Mouse (Mus musculus) limb, embryonic 14.5 days (tissue): ENCODE results near the gene Tpte. TPM values are rescaled to one million over a fixed set of nuclear protein-coding genes. Genes with fewer than 3 reads are reported as not detected.

Source experiments
- ATAC-seq: fragments of 200-750 bp; cut with Nextera tagmentation; 2 replicates; pipeline ENCODE4 v1.8.0; 2017; ENCODE audit warnings: low read depth, moderate number of reproducible peaks, moderate TSS enrichment; ENCODE audit not compliant: low FRiP score
- DNase-seq: peaks from one replicate; pipeline ENCODE4 v3.0.0-alpha.2; 2015; ENCODE audit warnings: low spot score
- H3K27ac ChIP-seq: fragments of 300-500 bp; sonication (generic); replicated peaks from 2 replicates; pipeline ENCODE4 v1.5.1; 2014; ENCODE audit warnings: low read depth, mild to moderate bottlenecking, low read length, moderate library complexity, mixed read lengths
- H3K27me3 ChIP-seq: fragments of 300-500 bp; sonication (generic); 2 replicates; pipeline ENCODE4 v1.6.1; 2014; ENCODE audit warnings: low read length, mixed read lengths; ENCODE audit not compliant: control insufficient read depth, insufficient read depth
- H3K36me3 ChIP-seq: fragments of 300-500 bp; sonication (generic); 2 replicates; pipeline ENCODE4 v1.6.1; 2014; ENCODE audit warnings: mild to moderate bottlenecking, low read length, moderate library complexity, mixed read lengths; ENCODE audit not compliant: control insufficient read depth, insufficient read depth
- H3K4me1 ChIP-seq: fragments of 300-500 bp; sonication (generic); 2 replicates; pipeline ENCODE4 v1.6.1; 2014; ENCODE audit warnings: antibody characterized with exemption, low read length, mixed read lengths; ENCODE audit not compliant: control insufficient read depth, insufficient read depth
- H3K4me2 ChIP-seq: fragments of 300-500 bp; sonication (generic); replicated peaks from 2 replicates; pipeline ENCODE4 v1.6.1; 2014; ENCODE audit warnings: low read depth, mild to moderate bottlenecking, low read length, moderate library complexity; ENCODE audit not compliant: severe bottlenecking
- H3K4me3 ChIP-seq: fragments of 300-500 bp; sonication (generic); replicated peaks from 2 replicates; pipeline ENCODE4 v1.5.1; 2014; ENCODE audit warnings: low read length
- H3K9ac ChIP-seq: fragments of 300-500 bp; sonication (generic); 2 replicates; pipeline ENCODE4 v1.6.1; 2014; ENCODE audit warnings: mild to moderate bottlenecking, low read depth, low read length, moderate library complexity; ENCODE audit not compliant: severe bottlenecking
- H3K9me3 ChIP-seq: fragments of 300-500 bp; sonication (generic); 2 replicates; pipeline ENCODE4 v1.6.1; 2016; ENCODE audit warnings: low read length; ENCODE audit not compliant: control insufficient read depth
- POLR2A ChIP-seq: fragments of 200-500 bp; IDR thresholded peaks from 2 replicates; pipeline ENCODE4 v1.8.0; 2012; ENCODE audit warnings: inconsistent platforms, mild to moderate bottlenecking, moderate library complexity, borderline replicate concordance; ENCODE audit not compliant: insufficient read depth, insufficient read length; ENCODE audit errors: extremely low read depth
- WGBS: fragments of 180-500 bp; shearing (Covaris S2); extraction: QIAGEN DNeasy Blood & Tissue Kit; methylation state at CpG from one replicate; pipeline ENCODE4 v1.1.7; 2014; 5-methylcytosine and 5-hydroxymethylcytosine counted together
- polyA plus RNA-seq, 2 experiments: library from polyadenylated mRNA; depleted of rRNA in 1 of 2; stranded (reverse) in 1 of 2; unstranded in 1 of 2; fragments of >200 nt; fragmentation: Nextera tagmentation in 1 of 2; extraction: Ambion mirVana in 1 of 2; gene quantifications; 2 replicates each; pipeline versions ENCODE4 v1.2.1 to v1.2.3; 2012 to 2014

Tpte gene
- polyA plus RNA-seq, 2 experiments, result 0.07 TPM; not detected in 1

- H3K4me1 ChIP-seq, result no peaks in the 10 kb centered on the region
- H3K9ac ChIP-seq, result no peak overlapping the region
- no peak overlapping the region for H3K4me2 ChIP-seq
- WGBS, result 80% methylated on average over 12 of the region's 12 CpGs
- ATAC-seq, result peak; percentile 60; the same call in 1 of the 2 replicates
- DNase-seq, result peak; percentile 55
- H3K36me3 ChIP-seq, result no peaks in the 10 kb centered on the region
- TF ChIP-seq POLR2A, result no peak
- H3K27me3 ChIP-seq, result no peaks in the 10 kb centered on the region
- H3K4me3 ChIP-seq, result no peak overlapping the region
- H3K9me3 ChIP-seq, result no peaks in the 10 kb centered on the region; the same call in 1 of the 2 replicates
- no peak overlapping the region for H3K27ac ChIP-seq
Measured at GRCm38 (mm10) chr8:22259531-22259930, 23.7 kb upstream of the Tpte start.

GRCm38 (mm10) chr8:22260091-22260722 lies 23.0 kb upstream of the Tpte start:
- 56% methylated on average over 9 of the region's 9 CpGs for WGBS
- no peaks in the 10 kb centered on the region for H3K27me3 ChIP-seq
- H3K4me3 ChIP-seq, result no peak overlapping the region
- no peaks in the 10 kb centered on the region; the same call in 1 of the 2 replicates for H3K4me1 ChIP-seq
- no peak for DNase-seq
- no peak overlapping the region for H3K9ac ChIP-seq
- no peak for ATAC-seq
- no peak overlapping the region for H3K4me2 ChIP-seq
- no peaks in the 10 kb centered on the region for H3K36me3 ChIP-seq
- TF ChIP-seq POLR2A, result no peak
- H3K9me3 ChIP-seq, result no peaks in the 10 kb centered on the region; the same call in 1 of the 2 replicates
- H3K27ac ChIP-seq, result no peak overlapping the region

GRCm38 (mm10) chr8:22262267-22262666 lies 21.0 kb upstream of the Tpte start:
- H3K4me1 ChIP-seq, result peaks cover 2% of the 10 kb centered on the region; the same call in 1 of the 2 replicates
- H3K36me3 ChIP-seq, result no peaks in the 10 kb centered on the region
- no peak overlapping the region for H3K4me2 ChIP-seq
- no peaks in the 10 kb centered on the region; the same call in 1 of the 2 replicates for H3K9me3 ChIP-seq
- no peak overlapping the region for H3K4me3 ChIP-seq
- H3K9ac ChIP-seq, result no peak overlapping the region
- ATAC-seq (no peak), DNase-seq (no peak)
- H3K27ac ChIP-seq, result no peak overlapping the region
- WGBS, result 87% methylated on average over 3 of the region's 3 CpGs
- H3K27me3 ChIP-seq, result no peaks in the 10 kb centered on the region
- no peak for TF ChIP-seq POLR2A

GRCm38 (mm10) chr8:22264292-22264691 lies 18.9 kb upstream of the Tpte start:
- no peak overlapping the region for H3K27ac ChIP-seq
- H3K4me2 ChIP-seq, result no peak overlapping the region
- H3K9ac ChIP-seq, result no peak overlapping the region
- no peak for TF ChIP-seq POLR2A
- H3K36me3 ChIP-seq, result no peaks in the 10 kb centered on the region
- H3K4me1 ChIP-seq, result peaks cover 2% of the 10 kb centered on the region; the same call in 1 of the 2 replicates
- ATAC-seq (no peak), DNase-seq (no peak)
- H3K27me3 ChIP-seq, result no peaks in the 10 kb centered on the region
- no peak overlapping the region for H3K4me3 ChIP-seq
- 71% methylated on average over 6 of the region's 6 CpGs for WGBS
- H3K9me3 ChIP-seq, result no peaks in the 10 kb centered on the region

GRCm38 (mm10) chr8:22264787-22265186 lies 18.5 kb upstream of the Tpte start:
- H3K27ac ChIP-seq, result no peak overlapping the region
- no peak overlapping the region for H3K4me3 ChIP-seq
- 58% methylated on average over 6 of the region's 6 CpGs for WGBS
- ATAC-seq, result peak; percentile 41; the same call in 1 of the 2 replicates
- TF ChIP-seq POLR2A, result no peak
- H3K36me3 ChIP-seq, result no peaks in the 10 kb centered on the region
- no peak overlapping the region for H3K4me2 ChIP-seq
- peak; percentile 40 for DNase-seq
- H3K4me1 ChIP-seq, result peaks cover 2% of the 10 kb centered on the region; the same call in 1 of the 2 replicates
- no peak overlapping the region for H3K9ac ChIP-seq
- H3K9me3 ChIP-seq, result no peaks in the 10 kb centered on the region
- no peaks in the 10 kb centered on the region for H3K27me3 ChIP-seq

- no peak overlapping the region for H3K4me3 ChIP-seq
- TF ChIP-seq POLR2A, result no peak
- 78% methylated on average over 1 of the region's 1 CpGs for WGBS
- H3K9ac ChIP-seq, result no peak overlapping the region
- no peak overlapping the region for H3K27ac ChIP-seq
- H3K27me3 ChIP-seq, result no peaks in the 10 kb centered on the region
- DNase-seq (peak; percentile 15), ATAC-seq (0 out of 2 replicates have a peak, but pooled peaks have one; percentile 6)
- no peaks in the 10 kb centered on the region for H3K9me3 ChIP-seq
- no peak overlapping the region for H3K4me2 ChIP-seq
- H3K4me1 ChIP-seq, result peaks cover 2% of the 10 kb centered on the region; the same call in 1 of the 2 replicates
- no peaks in the 10 kb centered on the region for H3K36me3 ChIP-seq
Measured at GRCm38 (mm10) chr8:22265194-22265593, 18.0 kb upstream of the Tpte start.
